Mouse (Mus musculus) stomach, postnatal 0 days (tissue): ENCODE measurements around the gene Mrpl58. TPM values are rescaled to one million over a fixed set of nuclear protein-coding genes. Genes with fewer than 3 reads are reported as not detected.
A peak's percentile ranks its signal among the peaks of the same experiment; 100 is the strongest.

Experiments used
- ATAC-seq: fragments of 200-750 bp; cut with Nextera tagmentation; 2 replicates; pipeline ENCODE4 v1.8.0; 2017; ENCODE audit not compliant: low FRiP score, low TSS enrichment
- DNase-seq: peaks from one replicate; pipeline ENCODE4 v3.0.0-alpha.2; 2016; ENCODE audit warnings: low spot score
- H3K27ac ChIP-seq: fragments of 300-500 bp; sonication (generic); replicated peaks from 2 replicates; pipeline ENCODE4 v1.5.1; 2014; ENCODE audit warnings: mild to moderate bottlenecking, control low read depth
- H3K27me3 ChIP-seq: fragments of 300-500 bp; sonication (generic); 2 replicates; pipeline ENCODE4 v1.6.1; 2014; ENCODE audit warnings: low read length; ENCODE audit not compliant: control insufficient read depth, insufficient read depth
- H3K36me3 ChIP-seq: fragments of 300-500 bp; sonication (generic); 2 replicates; pipeline ENCODE4 v1.6.1; 2014; ENCODE audit warnings: low read length, mixed read lengths; ENCODE audit not compliant: control insufficient read depth, insufficient read depth
- H3K4me1 ChIP-seq: fragments of 300-500 bp; sonication (generic); replicated peaks from 2 replicates; pipeline ENCODE4 v1.6.1; 2014; ENCODE audit warnings: antibody characterized with exemption; ENCODE audit not compliant: control insufficient read depth, insufficient read depth
- H3K4me2 ChIP-seq: fragments of 300-500 bp; sonication (generic); replicated peaks from 2 replicates; pipeline ENCODE4 v1.6.1; 2014; ENCODE audit warnings: low read depth, mild to moderate bottlenecking, control low read depth, moderate library complexity
- H3K4me3 ChIP-seq: fragments of 300-500 bp; sonication (generic); 2 replicates; pipeline ENCODE4 v1.5.1; 2014; ENCODE audit warnings: low read depth, low read length, control low read depth
- H3K9ac ChIP-seq: fragments of 300-500 bp; sonication (generic); 2 replicates; pipeline ENCODE4 v1.6.1; 2014; ENCODE audit warnings: mild to moderate bottlenecking, low read length, control low read depth, mixed read lengths
- H3K9me3 ChIP-seq: fragments of 300-500 bp; sonication (generic); 2 replicates; pipeline ENCODE4 v1.6.1; 2016; ENCODE audit warnings: low read length; ENCODE audit not compliant: control insufficient read depth
- CTCF ChIP-seq: IDR thresholded peaks from 2 replicates; pipeline ENCODE4 v1.5.1; 2016; ENCODE audit warnings: antibody characterized with exemption, low read depth, mild to moderate bottlenecking, moderate library complexity
- EP300 ChIP-seq: optimal IDR thresholded peaks from 2 replicates; pipeline ENCODE3; 2016; ENCODE audit warnings: antibody characterized with exemption
- WGBS: fragments of 180-500 bp; shearing (Covaris S2); extraction: QIAGEN DNeasy Blood & Tissue Kit; methylation state at CpG from one replicate; pipeline ENCODE4 v1.1.7; 2014; 5-methylcytosine and 5-hydroxymethylcytosine counted together
- polyA plus RNA-seq: library from polyadenylated mRNA; unstranded; fragments of >200 nt; fragmentation: Nextera tagmentation; extraction: Ambion mirVana; gene quantifications from 2 replicates; pipeline ENCODE4 v1.2.1, GENCODE M21; 2015

Mrpl58 gene
- polyA plus RNA-seq, 1 experiment from 2014 or later: 144 TPM

- no peak overlapping the region for H3K27ac ChIP-seq
- H3K27me3 ChIP-seq: no peaks in the 10 kb centered on the region; the same call in 1 of the 2 replicates
- H3K4me1 ChIP-seq: no peaks in the 10 kb centered on the region
- peak; percentile 54; the same call in 1 of the 2 replicates for ATAC-seq
- TF ChIP-seq CTCF (no peak), EP300 (no peak)
- no peaks in the 10 kb centered on the region for H3K36me3 ChIP-seq
- no peaks in the 10 kb centered on the region for H3K9me3 ChIP-seq
- WGBS: 50% methylated on average over 1 of the region's 1 CpGs
- no peak overlapping the region for H3K9ac ChIP-seq
- peak; percentile 72 for DNase-seq
- no peak overlapping the region for H3K4me2 ChIP-seq
- H3K4me3 ChIP-seq: no peak overlapping the region
Measured at GRCm38 (mm10) chr11:115372015-115372414, 31.5 kb upstream of the Mrpl58 start.

- TF ChIP-seq CTCF: no peak
- TF ChIP-seq EP300: no peak
- Histone ChIP-seq H3K36me3 (no peaks in the 10 kb centered on the region), H3K27ac (no peak overlapping the region), H3K4me3 (no peak overlapping the region), H3K27me3 (no peaks in the 10 kb centered on the region), H3K9ac (no peak overlapping the region), H3K4me1 (no peaks in the 10 kb centered on the region), H3K9me3 (no peaks in the 10 kb centered on the region), H3K4me2 (no peak overlapping the region)
- ATAC-seq (no peak), DNase-seq (no peak)
- WGBS: 44% methylated on average over 2 of the region's 2 CpGs
Measured at GRCm38 (mm10) chr11:115372737-115373136, 30.8 kb upstream of the Mrpl58 start.

- Histone ChIP-seq H3K36me3 (no peaks in the 10 kb centered on the region), H3K4me2 (peak overlapping the region; percentile 59), H3K9ac (peak overlapping the region; percentile 28), H3K9me3 (no peaks in the 10 kb centered on the region), H3K4me3 (peak overlapping the region; percentile 29), H3K4me1 (no peaks in the 10 kb centered on the region), H3K27ac (no peak overlapping the region), H3K27me3 (no peaks in the 10 kb centered on the region)
- TF ChIP-seq CTCF (peak; percentile 9; the same call in 1 of the 2 replicates), EP300 (no peak)
- 2% methylated on average over 30 of the region's 30 CpGs for WGBS
- ATAC-seq (peak; percentile 67), DNase-seq (peak; percentile 74)
Measured at GRCm38 (mm10) chr11:115373805-115374694, 29.5 kb upstream of the Mrpl58 start.

GRCm38 (mm10) chr11:115374695-115375425 is 28.7 kb upstream of the Mrpl58 start:
- H3K27me3 ChIP-seq: no peaks in the 10 kb centered on the region
- peak overlapping the region; percentile 59 for H3K4me2 ChIP-seq
- ATAC-seq (no peak), DNase-seq (no peak)
- H3K27ac ChIP-seq: no peak overlapping the region
- H3K36me3 ChIP-seq: no peaks in the 10 kb centered on the region
- H3K9ac ChIP-seq: peak overlapping the region; percentile 28
- H3K9me3 ChIP-seq: no peaks in the 10 kb centered on the region
- no peaks in the 10 kb centered on the region for H3K4me1 ChIP-seq
- TF ChIP-seq CTCF: no peak
- TF ChIP-seq EP300: no peak
- H3K4me3 ChIP-seq: no peak overlapping the region
- WGBS: 58% methylated on average over 12 of the region's 12 CpGs

- Histone ChIP-seq H3K4me1 (no peaks in the 10 kb centered on the region; the same call in 1 of the 2 replicates), H3K9me3 (no peaks in the 10 kb centered on the region), H3K27me3 (no peaks in the 10 kb centered on the region), H3K27ac (no peak overlapping the region), H3K9ac (no peak overlapping the region), H3K36me3 (no peaks in the 10 kb centered on the region), H3K4me3 (no peak overlapping the region), H3K4me2 (no peak overlapping the region)
- TF ChIP-seq EP300: no peak
- no peak for TF ChIP-seq CTCF
- WGBS: 60% methylated on average over 7 of the region's 7 CpGs
- DNase-seq (no peak), ATAC-seq (no peak)
Measured at GRCm38 (mm10) chr11:115376722-115377121, 26.8 kb upstream of the Mrpl58 start.
